Mouse (Mus musculus) stomach, postnatal 0 days (tissue): ENCODE results near the gene Ccdc177. TPM values are rescaled to one million over a fixed set of nuclear protein-coding genes. Genes with fewer than 3 reads are reported as not detected.

Experiments used
- ATAC-seq: fragments of 200-750 bp; cut with Nextera tagmentation; 2 replicates; pipeline ENCODE4 v1.8.0; 2017; ENCODE audit not compliant: low FRiP score, low TSS enrichment
- DNase-seq: peaks from one replicate; pipeline ENCODE4 v3.0.0-alpha.2; 2016; ENCODE audit warnings: low spot score
- H3K27ac ChIP-seq: fragments of 300-500 bp; sonication (generic); replicated peaks from 2 replicates; pipeline ENCODE4 v1.5.1; 2014; ENCODE audit warnings: mild to moderate bottlenecking, control low read depth
- H3K27me3 ChIP-seq: fragments of 300-500 bp; sonication (generic); 2 replicates; pipeline ENCODE4 v1.6.1; 2014; ENCODE audit warnings: low read length; ENCODE audit not compliant: control insufficient read depth, insufficient read depth
- H3K36me3 ChIP-seq: fragments of 300-500 bp; sonication (generic); 2 replicates; pipeline ENCODE4 v1.6.1; 2014; ENCODE audit warnings: low read length, mixed read lengths; ENCODE audit not compliant: control insufficient read depth, insufficient read depth
- H3K4me1 ChIP-seq: fragments of 300-500 bp; sonication (generic); replicated peaks from 2 replicates; pipeline ENCODE4 v1.6.1; 2014; ENCODE audit warnings: antibody characterized with exemption; ENCODE audit not compliant: control insufficient read depth, insufficient read depth
- H3K4me2 ChIP-seq: fragments of 300-500 bp; sonication (generic); replicated peaks from 2 replicates; pipeline ENCODE4 v1.6.1; 2014; ENCODE audit warnings: low read depth, mild to moderate bottlenecking, control low read depth, moderate library complexity
- H3K4me3 ChIP-seq: fragments of 300-500 bp; sonication (generic); 2 replicates; pipeline ENCODE4 v1.5.1; 2014; ENCODE audit warnings: low read depth, low read length, control low read depth
- H3K9ac ChIP-seq: fragments of 300-500 bp; sonication (generic); 2 replicates; pipeline ENCODE4 v1.6.1; 2014; ENCODE audit warnings: mild to moderate bottlenecking, low read length, control low read depth, mixed read lengths
- H3K9me3 ChIP-seq: fragments of 300-500 bp; sonication (generic); 2 replicates; pipeline ENCODE4 v1.6.1; 2016; ENCODE audit warnings: low read length; ENCODE audit not compliant: control insufficient read depth
- CTCF ChIP-seq: IDR thresholded peaks from 2 replicates; pipeline ENCODE4 v1.5.1; 2016; ENCODE audit warnings: antibody characterized with exemption, low read depth, mild to moderate bottlenecking, moderate library complexity
- EP300 ChIP-seq: optimal IDR thresholded peaks from 2 replicates; pipeline ENCODE3; 2016; ENCODE audit warnings: antibody characterized with exemption
- WGBS: fragments of 180-500 bp; shearing (Covaris S2); extraction: QIAGEN DNeasy Blood & Tissue Kit; methylation state at CpG from one replicate; pipeline ENCODE4 v1.1.7; 2014; 5-methylcytosine and 5-hydroxymethylcytosine counted together
- polyA plus RNA-seq: library from polyadenylated mRNA; unstranded; fragments of >200 nt; fragmentation: Nextera tagmentation; extraction: Ambion mirVana; gene quantifications from 2 replicates; pipeline ENCODE4 v1.2.1, GENCODE M21; 2015

Ccdc177 gene
- polyA plus RNA-seq, 1 experiment from 2014 or later: 0.06 TPM

DNA sequence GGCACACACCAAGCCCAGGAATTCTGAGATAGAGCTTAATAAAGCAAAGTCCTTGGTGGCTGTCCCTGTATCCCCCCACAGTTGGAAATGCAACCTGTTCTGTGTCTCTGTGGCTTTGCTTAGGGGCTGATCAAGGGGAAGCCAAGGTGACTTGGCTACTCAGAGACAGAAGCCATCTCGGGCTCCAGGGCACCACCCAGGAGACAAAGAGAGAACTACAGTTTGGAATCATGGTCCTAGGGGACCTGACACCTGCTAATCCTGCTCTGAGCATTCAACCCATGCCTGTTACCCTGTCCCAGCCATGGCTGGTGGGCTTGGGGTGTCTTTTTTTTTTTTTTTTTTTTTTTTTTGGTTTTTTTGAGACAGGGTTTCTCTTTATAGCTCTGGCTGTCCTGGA, 32.3 kb downstream of the Ccdc177 start:
- ATAC-seq (no peak), DNase-seq (no peak)
- H3K4me1 ChIP-seq: no peaks in the 10 kb centered on the region

GRCm38 (mm10) chr12:80724853-80725559, 35.5 kb downstream of the Ccdc177 start:
- H3K4me1 ChIP-seq: no peaks in the 10 kb centered on the region
- H3K36me3 ChIP-seq: no peaks in the 10 kb centered on the region
- TF ChIP-seq EP300 (no peak), CTCF (peak; percentile 92)
- H3K4me3 ChIP-seq: no peak overlapping the region
- no peaks in the 10 kb centered on the region for H3K27me3 ChIP-seq
- H3K27ac ChIP-seq: no peak overlapping the region
- no peaks in the 10 kb centered on the region for H3K9me3 ChIP-seq
- ATAC-seq (peak; percentile 45; the same call in 1 of the 2 replicates), DNase-seq (peak; percentile 90)
- 22% methylated on average over 10 of the region's 10 CpGs for WGBS
- H3K9ac ChIP-seq: no peak overlapping the region
- no peak overlapping the region for H3K4me2 ChIP-seq

More for the DNA sequence above, 32.3 kb downstream of the Ccdc177 start:
- Histone ChIP-seq H3K27ac (no peak overlapping the region), H3K9ac (no peak overlapping the region), H3K9me3 (no peaks in the 10 kb centered on the region), H3K4me3 (no peak overlapping the region), H3K4me2 (no peak overlapping the region), H3K27me3 (no peaks in the 10 kb centered on the region), H3K36me3 (no peaks in the 10 kb centered on the region)
- 43% methylated on average over 1 of the region's 1 CpGs for WGBS
- TF ChIP-seq CTCF: no peak
- TF ChIP-seq EP300: no peak

- H3K27ac ChIP-seq: no peak overlapping the region
- H3K4me3 ChIP-seq: no peak overlapping the region
- H3K4me2 ChIP-seq: no peak overlapping the region
- no peaks in the 10 kb centered on the region for H3K36me3 ChIP-seq
- no peaks in the 10 kb centered on the region for H3K27me3 ChIP-seq
- H3K9ac ChIP-seq: no peak overlapping the region
- no peaks in the 10 kb centered on the region for H3K9me3 ChIP-seq
- H3K4me1 ChIP-seq: no peaks in the 10 kb centered on the region
- DNase-seq (no peak), ATAC-seq (no peak)
- TF ChIP-seq CTCF (no peak), EP300 (no peak)
- 86% methylated on average over 15 of the region's 15 CpGs for WGBS
These were observed 39.0 kb downstream of the Ccdc177 start for GRCm38 (mm10) chr12:80721458-80721857.

GRCm38 (mm10) chr12:80720507-80720906, 40.0 kb downstream of the Ccdc177 start:
- no peak overlapping the region for H3K27ac ChIP-seq
- TF ChIP-seq EP300 (no peak), CTCF (no peak)
- H3K27me3 ChIP-seq: no peaks in the 10 kb centered on the region
- H3K4me2 ChIP-seq: no peak overlapping the region
- H3K4me3 ChIP-seq: no peak overlapping the region
- ATAC-seq (no peak), DNase-seq (no peak)
- H3K36me3 ChIP-seq: no peaks in the 10 kb centered on the region
- 78% methylated on average over 12 of the region's 12 CpGs for WGBS
- no peaks in the 10 kb centered on the region for H3K9me3 ChIP-seq
- H3K4me1 ChIP-seq: no peaks in the 10 kb centered on the region
- H3K9ac ChIP-seq: no peak overlapping the region

DNA sequence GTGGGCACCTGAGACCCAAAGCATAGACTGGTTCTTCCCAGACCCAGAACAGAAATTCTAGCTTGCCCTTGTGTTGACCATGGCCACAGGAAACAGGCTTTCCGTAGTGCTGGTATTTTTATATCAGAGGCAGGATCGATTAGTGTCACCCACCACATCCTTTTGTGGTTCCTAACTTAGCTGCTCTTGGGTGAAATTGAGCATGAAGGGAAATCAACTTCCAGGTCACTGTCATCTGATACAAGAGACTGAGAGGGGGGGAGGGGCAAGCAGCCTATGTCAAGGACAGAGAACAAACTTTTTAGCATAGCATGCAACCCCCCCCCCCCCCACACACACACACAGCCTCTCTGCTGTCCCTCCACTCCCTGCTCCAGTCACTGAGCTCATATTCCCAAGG, 41.3 kb downstream of the Ccdc177 start:
- H3K27ac ChIP-seq: no peak overlapping the region
- DNase-seq (no peak), ATAC-seq (no peak)
- H3K4me2 ChIP-seq: no peak overlapping the region
- no peak overlapping the region for H3K9ac ChIP-seq
- no peaks in the 10 kb centered on the region for H3K4me1 ChIP-seq
- H3K36me3 ChIP-seq: no peaks in the 10 kb centered on the region
- H3K27me3 ChIP-seq: no peaks in the 10 kb centered on the region
- no peak for TF ChIP-seq EP300
- H3K4me3 ChIP-seq: no peak overlapping the region
- H3K9me3 ChIP-seq: no peaks in the 10 kb centered on the region
- 71% methylated on average over 2 of the region's 2 CpGs for WGBS

DNA sequence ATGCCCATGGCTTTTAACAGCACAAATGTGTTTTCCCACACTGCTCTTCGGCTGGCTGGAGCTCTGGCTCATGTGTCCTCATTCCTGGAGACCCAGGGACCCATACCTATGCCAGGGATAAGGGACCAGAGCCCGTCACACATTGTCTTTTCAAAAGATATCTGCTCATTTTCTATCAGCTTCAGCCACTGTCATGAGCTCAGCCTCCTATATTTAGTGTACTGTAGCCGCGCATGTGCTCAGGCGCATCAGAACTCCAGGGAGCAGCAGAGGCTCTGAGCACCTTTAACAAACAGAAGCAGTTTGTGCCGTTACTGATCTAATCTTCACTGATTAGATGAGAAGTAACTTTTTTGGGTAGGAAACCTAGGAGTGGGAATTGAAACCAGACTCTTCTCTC, 44.6 kb downstream of the Ccdc177 start:
- Histone ChIP-seq H3K4me1 (no peaks in the 10 kb centered on the region), H3K4me3 (no peak overlapping the region), H3K9me3 (no peaks in the 10 kb centered on the region), H3K27ac (no peak overlapping the region), H3K4me2 (no peak overlapping the region), H3K36me3 (no peaks in the 10 kb centered on the region), H3K27me3 (no peaks in the 10 kb centered on the region), H3K9ac (no peak overlapping the region)
- ATAC-seq (no peak), DNase-seq (no peak)
- TF ChIP-seq CTCF: no peak
- TF ChIP-seq EP300: no peak
- WGBS: 69% methylated on average over 6 of the region's 6 CpGs
